Comparison of ENCODE assay signal across 9 mouse cellular contexts in the genomic region with DNA sequence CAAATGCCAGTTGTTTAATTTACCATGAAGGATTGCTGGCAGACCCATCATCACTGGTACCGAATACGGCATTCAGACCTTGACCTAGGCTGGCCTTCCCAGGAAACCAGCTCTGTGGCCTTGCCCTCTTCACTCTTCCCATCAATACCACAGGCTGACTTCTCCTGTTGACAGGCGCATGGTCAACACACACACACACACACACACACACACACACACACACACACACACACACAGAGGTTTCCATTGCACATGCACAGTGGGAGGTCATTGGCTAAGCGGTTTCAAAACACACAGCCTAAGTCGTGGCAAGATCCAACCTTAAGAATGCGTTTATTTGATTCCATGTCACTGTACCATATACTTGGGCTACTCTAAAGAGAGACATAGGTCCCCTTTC.
DNase-seq lines count a peak whose midpoint lies in the region; ATAC-seq and TF ChIP-seq lines count a peak whose summit lies in the region.
"Had no signal": no experiment of that assay in that cellular context is flagged by ENCODE, and none has a peak within 500 bp of the region (broad histone marks: within the 10 kb centered on the region; RNA-seq: fewer than 3 reads in every experiment).

No protein-coding gene starts in this region.

- H3K4me1 ChIP-seq in kidney, adult 2 months (ENCODE audit: control insufficient read depth, insufficient read depth, low read length) = peaks cover 9% of the 10 kb centered on the region
- peaks cover 43% of the 10 kb centered on the region for H3K4me1 ChIP-seq in embryonic facial prominence, embryonic 15.5 days
- peaks cover 32 to 55% of the 10 kb centered on the region in 2 experiments for H3K4me1 ChIP-seq in liver, embryonic 14.5 days (replicated peaks; ENCODE audit: control insufficient read depth in 2 of 2, insufficient read depth in 2 of 2, low read length in 1 of 2)

- ATAC-seq in embryonic facial prominence, embryonic 15.5 days (ENCODE audit: insufficient number of reproducible peaks, low FRiP score, low TSS enrichment, low read depth) = no peak
- no peak for ATAC-seq in liver, embryonic 14.5 days (ENCODE audit: insufficient read depth)
- ATAC-seq in megakaryocyte progenitor cell, adult 5-6 weeks (replicated peaks; ENCODE audit: poor library complexity) = no peak
- ATAC-seq in inflammation-experienced regulatory T-cells, adult 6 months = no peak

- no peaks in the 10 kb centered on the region for H3K9me3 ChIP-seq in embryonic facial prominence, embryonic 15.5 days (replicated peaks)
- no peaks in the 10 kb centered on the region for H3K9me3 ChIP-seq in liver, embryonic 14.5 days (ENCODE audit: control insufficient read depth, low read length)

- TF ChIP-seq CTCF in kidney, adult 2 months (conservative IDR thresholded peaks at IDR 0.05; ENCODE audit: insufficient read depth, insufficient read length, low read depth, low read length) = no peak
- no peak for TF ChIP-seq CTCF in liver, embryonic 14.5 days (IDR thresholded peaks at IDR 0.05; ENCODE audit: low read depth)

- H3K4me2 ChIP-seq in embryonic facial prominence, embryonic 15.5 days (replicated peaks) = no peak overlapping the region
- peak overlapping the region; percentile 82; the same call in 1 of the 2 replicates for H3K4me2 ChIP-seq in liver, embryonic 14.5 days (ENCODE audit: low read depth)

- 67% methylated on average over 6 of the region's 6 CpGs for WGBS in kidney, adult 2 months
- 55% methylated on average over 6 of the region's 6 CpGs for WGBS in embryonic facial prominence, embryonic 15.5 days
- 74% methylated on average over 6 of the region's 6 CpGs for WGBS in liver, embryonic 14.5 days (ENCODE audit: insufficient replicate concordance)

- no peaks in the 10 kb centered on the region for H3K27me3 ChIP-seq in kidney, adult 2 months (replicated peaks; ENCODE audit: control insufficient read depth, insufficient read depth, low read length)
- H3K27me3 ChIP-seq in embryonic facial prominence, embryonic 15.5 days = no peaks in the 10 kb centered on the region
- no peaks in the 10 kb centered on the region for H3K27me3 ChIP-seq in liver, embryonic 14.5 days (ENCODE audit: control insufficient read depth, insufficient read depth, low read length)

- H3K9ac ChIP-seq in embryonic facial prominence, embryonic 15.5 days = no peak overlapping the region
- peak overlapping the region; percentile 10 for H3K9ac ChIP-seq in liver, embryonic 14.5 days (replicated peaks)

- TF ChIP-seq EP300 in liver, embryonic 14.5 days (IDR thresholded peaks at IDR 0.05; ENCODE audit: low read depth) = no peak

- H3K27ac ChIP-seq in kidney, adult 2 months (ENCODE audit: insufficient read depth, low read depth, low read length) = no peak overlapping the region
- H3K27ac ChIP-seq in embryonic facial prominence, embryonic 15.5 days (replicated peaks) = peak overlapping the region; percentile 80
- H3K27ac ChIP-seq in liver, embryonic 14.5 days = peak overlapping the region; percentile 89

- H3K36me3 ChIP-seq in kidney, adult 2 months (ENCODE audit: control insufficient read depth, insufficient read depth, low read length) = no peaks in the 10 kb centered on the region
- H3K36me3 ChIP-seq in embryonic facial prominence, embryonic 15.5 days = no peaks in the 10 kb centered on the region
- H3K36me3 ChIP-seq in liver, embryonic 14.5 days (replicated peaks; ENCODE audit: control insufficient read depth, insufficient read depth, low read depth) = no peaks in the 10 kb centered on the region

- no peak for TF ChIP-seq POLR2A in kidney, adult 2 months (IDR thresholded peaks at IDR 0.05; ENCODE audit: low read depth, low read length)

- DNase-seq in kidney, adult 2 months = peak; percentile 32
- no peak for DNase-seq in kidney, postnatal 36 days
- DNase-seq in adipocyte (ENCODE audit: low spot score) = peak; percentile 36
- no peak for DNase-seq in liver, embryonic 14.5 days (ENCODE audit: low read depth in 3 of 3, low spot score in 3 of 3)
- no peak for DNase-seq in frontal cortex, postnatal 14 days (ENCODE audit: low spot score in 2 of 2)
- DNase-seq: cerebellum, adult 18-20 months had no signal

- no peak overlapping the region for H3K4me3 ChIP-seq in kidney, adult 2 months (ENCODE audit: insufficient read depth, low read depth, low read length)
- no peak overlapping the region for H3K4me3 ChIP-seq in embryonic facial prominence, embryonic 15.5 days (replicated peaks)
- no peak overlapping the region for H3K4me3 ChIP-seq in liver, embryonic 14.5 days (ENCODE audit: insufficient read depth in 1 of 2, low read depth in 2 of 2, low read length in 2 of 2)

Comparison
In these comparisons a context has a peak if more than half of its experiments do, and no peak if none do; other contexts are left out.
1. DNase-seq: peak in kidney, adult 2 months (single experiment) and adipocyte (single experiment); none in kidney, postnatal 36 days (0 of 2), liver, embryonic 14.5 days (0 of 3) and frontal cortex, postnatal 14 days (0 of 2).